Mouse (Mus musculus) urinary bladder, postnatal 25 days (tissue): Measurements from ENCODE around the gene Thop1.

Source experiments
- DNase-seq: peaks from one replicate; pipeline ENCODE4 v3.0.0; 2022; ENCODE audit warnings: low spot score

Gene Thop1

GRCm38 (mm10) chr10:81106113-81106721, 36.4 kb downstream of the Thop1 start:
- peak; percentile 86 for DNase-seq

GRCm38 (mm10) chr10:81112946-81113345, 43.1 kb downstream of the Thop1 start:
- no peak for DNase-seq

- DNase-seq: no peak
These were observed 49.8 kb downstream of the Thop1 start for GRCm38 (mm10) chr10:81119625-81120024.

GRCm38 (mm10) chr10:81120650-81121049, 50.8 kb downstream of the Thop1 start:
- DNase-seq: no peak

- DNase-seq: no peak
These were observed 53.1 kb downstream of the Thop1 start for GRCm38 (mm10) chr10:81122889-81123288.

- no peak for DNase-seq
These were observed 53.7 kb downstream of the Thop1 start for GRCm38 (mm10) chr10:81123500-81123899.
